Mouse (Mus musculus) heart, embryonic 14.5 days (tissue): Measurements from ENCODE around the gene Gm5485. TPM values are rescaled to one million over a fixed set of nuclear protein-coding genes. Genes with fewer than 3 reads are reported as not detected.

Experiments used
- ATAC-seq: fragments of 200-750 bp; cut with Nextera tagmentation; 2 replicates; pipeline ENCODE4 v1.8.0; 2017; ENCODE audit warnings: low read depth, moderate TSS enrichment; ENCODE audit not compliant: insufficient number of reproducible peaks, insufficient read depth, low FRiP score
- H3K27ac ChIP-seq, 2 experiments: fragments of 200-500 bp in 1 of 2; fragments of 300-500 bp in 1 of 2; sonication (generic) in 1 of 2; replicated peaks in 1 of 2; 2 replicates each; pipeline ENCODE4 v1.5.1; 2012 to 2014; ENCODE audit warnings: low read depth in 2 of 2, low read length in 2 of 2, control low read depth in 1 of 2, mild to moderate bottlenecking in 1 of 2, mixed read lengths in 1 of 2; ENCODE audit not compliant: control insufficient read depth in 1 of 2, insufficient read depth in 1 of 2
- H3K27me3 ChIP-seq: fragments of 300-500 bp; sonication (generic); 2 replicates; pipeline ENCODE4 v1.6.1; 2014; ENCODE audit warnings: mild to moderate bottlenecking, low read length, control low read depth; ENCODE audit not compliant: control insufficient read depth, insufficient read depth
- H3K36me3 ChIP-seq: fragments of 300-500 bp; sonication (generic); 2 replicates; pipeline ENCODE4 v1.6.1; 2014; ENCODE audit warnings: mild to moderate bottlenecking, control low read depth, low read length, mixed read lengths; ENCODE audit not compliant: control insufficient read depth, insufficient read depth
- H3K4me1 ChIP-seq, 2 experiments: fragments of 200-500 bp in 1 of 2; fragments of 300-500 bp in 1 of 2; sonication (generic) in 1 of 2; 2 replicates each; pipeline ENCODE4 v1.6.1; 2012 to 2014; ENCODE audit warnings: low read length in 2 of 2, control low read depth in 1 of 2, mixed read lengths in 1 of 2; ENCODE audit not compliant: control insufficient read depth in 2 of 2, insufficient read depth in 2 of 2
- H3K4me2 ChIP-seq: fragments of 300-500 bp; sonication (generic); 2 replicates; pipeline ENCODE4 v1.6.1; 2014; ENCODE audit warnings: mild to moderate bottlenecking, low read length
- H3K4me3 ChIP-seq, 2 experiments: fragments of 200-500 bp in 1 of 2; fragments of 300-500 bp in 1 of 2; sonication (generic) in 1 of 2; 2 replicates each; pipeline ENCODE4 v1.5.1; 2012 to 2014; ENCODE audit warnings: low read length in 2 of 2, mild to moderate bottlenecking in 2 of 2, control low read depth in 1 of 2, low read depth in 1 of 2, moderate library complexity in 1 of 2; ENCODE audit not compliant: control insufficient read depth in 1 of 2, insufficient read depth in 1 of 2
- H3K9ac ChIP-seq: fragments of 300-500 bp; sonication (generic); 2 replicates; pipeline ENCODE4 v1.6.1; 2014; ENCODE audit warnings: mild to moderate bottlenecking, low read length
- H3K9me3 ChIP-seq: fragments of 300-500 bp; sonication (generic); 2 replicates; pipeline ENCODE4 v1.6.1; 2016; ENCODE audit warnings: low read length, control low read depth; ENCODE audit not compliant: control insufficient read depth
- WGBS: fragments of 180-500 bp; shearing (Covaris S2); extraction: QIAGEN DNeasy Blood & Tissue Kit; methylation state at CpG from one replicate; pipeline ENCODE4 v1.1.7; 2014; 5-methylcytosine and 5-hydroxymethylcytosine counted together
- polyA plus RNA-seq: library from polyadenylated mRNA; unstranded; fragments of >200 nt; fragmentation: Nextera tagmentation; extraction: Ambion mirVana; gene quantifications from 2 replicates; pipeline ENCODE4 v1.2.1, GENCODE M21; 2014

The Gm5485 gene
- polyA plus RNA-seq, 1 experiment from 2014 or later: not detected

DNA sequence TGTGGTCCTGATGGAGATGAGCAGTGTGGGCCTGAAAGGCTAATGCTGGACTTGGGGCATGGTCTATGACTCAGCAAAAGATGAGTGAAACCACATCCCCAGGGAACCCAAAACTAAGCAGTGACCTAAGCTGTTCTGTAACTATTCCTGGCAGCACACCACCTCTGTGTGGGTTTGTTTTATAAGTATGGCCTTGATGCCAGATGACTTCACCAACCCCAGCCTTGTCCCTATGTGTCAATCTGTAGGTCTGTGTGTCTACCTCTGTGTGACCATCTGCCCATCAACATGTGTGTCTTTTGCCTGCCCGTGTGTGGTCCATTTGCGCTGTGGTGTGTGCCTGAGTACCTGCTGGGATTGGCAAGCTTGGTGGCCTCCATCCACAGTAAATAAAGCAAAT, 44.1 kb downstream of the Gm5485 start:
- Histone ChIP-seq H3K4me1 (no peaks in the 10 kb centered on the region), H3K9me3 (0 out of 2 replicates have a peak, but pooled peaks cover 3% of the 10 kb centered on the region), H3K36me3 (no peaks in the 10 kb centered on the region), H3K9ac (no peak overlapping the region), H3K27ac (no peak overlapping the region), H3K27me3 (no peaks in the 10 kb centered on the region), H3K4me3 (no peak overlapping the region), H3K4me2 (no peak overlapping the region)
- ATAC-seq: no peak
- WGBS: 92% methylated on average over 2 of the region's 2 CpGs

GRCm38 (mm10) chr16:48366801-48367200, 45.4 kb downstream of the Gm5485 start:
- no peaks in the 10 kb centered on the region for H3K27me3 ChIP-seq
- H3K27ac ChIP-seq: no peak overlapping the region
- no peak overlapping the region for H3K4me2 ChIP-seq
- no peaks in the 10 kb centered on the region for H3K36me3 ChIP-seq
- H3K9me3 ChIP-seq: 0 out of 2 replicates have a peak, but pooled peaks cover 3% of the 10 kb centered on the region
- H3K4me1 ChIP-seq: no peaks in the 10 kb centered on the region
- ATAC-seq: no peak
- no peak overlapping the region for H3K4me3 ChIP-seq
- 84% methylated on average over 5 of the region's 5 CpGs for WGBS
- H3K9ac ChIP-seq: no peak overlapping the region

DNA sequence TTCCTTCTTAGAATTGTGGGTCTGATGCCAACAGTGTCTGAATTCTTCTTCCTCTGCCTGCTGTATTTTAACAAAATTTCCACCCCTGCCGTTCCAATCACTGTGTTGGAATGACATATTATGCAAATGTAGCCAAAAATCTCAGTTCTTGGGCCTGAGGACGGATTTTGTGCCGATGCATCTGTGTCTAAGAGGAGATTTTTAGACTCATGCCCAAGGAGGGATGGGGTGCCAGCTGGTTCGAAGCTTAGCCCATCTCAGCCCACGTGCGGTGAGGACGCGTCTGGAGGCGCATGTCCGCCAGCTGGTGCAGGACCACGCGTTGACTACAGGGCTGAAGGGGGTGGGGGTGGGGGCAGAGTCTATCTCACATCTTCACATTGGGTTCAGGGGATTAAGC, 51.3 kb downstream of the Gm5485 start:
- Histone ChIP-seq H3K4me1 (no peaks in the 10 kb centered on the region), H3K27me3 (no peaks in the 10 kb centered on the region), H3K27ac (no peak overlapping the region), H3K9ac (no peak overlapping the region), H3K4me2 (no peak overlapping the region), H3K4me3 (no peak overlapping the region), H3K36me3 (no peaks in the 10 kb centered on the region), H3K9me3 (no peaks in the 10 kb centered on the region)
- ATAC-seq: no peak
- 89% methylated on average over 12 of the region's 12 CpGs for WGBS

DNA sequence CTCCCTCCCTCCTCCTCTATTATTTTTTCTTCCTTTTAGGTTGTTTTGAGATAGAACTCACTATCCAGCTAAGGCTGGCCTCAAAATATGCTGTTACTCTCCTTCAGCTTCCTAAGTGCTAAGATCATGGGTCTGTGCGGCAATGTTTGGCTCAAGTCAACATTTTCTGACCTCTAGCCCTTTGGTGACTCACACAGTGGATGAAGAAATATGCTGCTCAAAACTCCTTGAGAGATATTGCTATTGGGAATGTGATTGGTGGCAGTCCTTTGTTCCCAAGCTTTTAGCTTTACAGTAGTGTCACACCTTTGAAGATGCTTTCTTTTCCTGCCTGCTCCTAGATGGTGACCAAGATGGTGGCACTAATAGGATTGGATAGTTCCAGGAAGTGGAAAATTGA, 55.8 kb downstream of the Gm5485 start:
- no peak overlapping the region for H3K27ac ChIP-seq
- no peak overlapping the region for H3K9ac ChIP-seq
- ATAC-seq: no peak
- no peaks in the 10 kb centered on the region for H3K36me3 ChIP-seq
- H3K4me3 ChIP-seq: no peak overlapping the region
- WGBS: 76% methylated on average over 1 of the region's 1 CpGs
- no peaks in the 10 kb centered on the region for H3K9me3 ChIP-seq
- H3K27me3 ChIP-seq: no peaks in the 10 kb centered on the region
- H3K4me2 ChIP-seq: no peak overlapping the region
- H3K4me1 ChIP-seq: no peaks in the 10 kb centered on the region

DNA sequence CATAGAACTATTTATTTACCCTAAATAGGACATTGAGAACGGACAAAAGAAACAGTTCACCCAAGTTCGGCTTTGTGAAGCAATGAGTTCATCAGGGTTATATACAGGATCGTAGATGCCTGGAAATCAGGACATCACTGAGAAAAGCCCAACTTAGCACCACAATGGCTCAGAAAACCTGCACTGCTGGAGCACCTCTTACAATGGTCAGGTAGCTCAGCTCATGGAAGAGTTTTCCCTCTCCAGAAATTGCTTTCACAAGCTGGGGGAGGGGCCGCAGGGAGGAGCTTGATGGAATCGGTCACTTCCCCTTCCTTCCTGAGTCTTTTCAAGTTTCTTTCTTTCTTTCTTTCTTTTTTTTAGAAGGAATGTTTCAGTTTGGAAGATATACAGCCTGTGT, 56.5 kb downstream of the Gm5485 start:
- ATAC-seq: no peak
- Histone ChIP-seq H3K27ac (no peak overlapping the region), H3K36me3 (no peaks in the 10 kb centered on the region), H3K9ac (no peak overlapping the region), H3K4me2 (no peak overlapping the region), H3K27me3 (no peaks in the 10 kb centered on the region), H3K9me3 (no peaks in the 10 kb centered on the region), H3K4me3 (no peak overlapping the region), H3K4me1 (no peaks in the 10 kb centered on the region)
- 82% methylated on average over 5 of the region's 5 CpGs for WGBS

Other genes with a start within 250 kb of the Gm5485 start
- not detected in 2 replicates for gene Dppa4, start 128.7 kb downstream of the Gm5485 start, polyA plus RNA-seq
- not detected in 2 replicates for gene Dppa2, start 108.5 kb downstream of the Gm5485 start, polyA plus RNA-seq
- not detected in 2 replicates for gene Morc1, start 18.8 kb upstream of the Gm5485 start, polyA plus RNA-seq